Mouse (Mus musculus) CH12F3 (cell line): ENCODE data around the gene Arid4b.
"Not testable (repeated sequence)": the region's sequence is repeated elsewhere in the genome, so short reads cannot be mapped to it uniquely, and the experiment has no call there.

ENCODE experiments used
- in situ Hi-C: fragments of 300-500 bp; cut with MboI; formaldehyde crosslinking; loops from 2 replicates; pipeline ENCODE4 v1.14.3; 2020; ENCODE audit warnings: low sequenced_read_pairs

Gene Arid4b

DNA sequence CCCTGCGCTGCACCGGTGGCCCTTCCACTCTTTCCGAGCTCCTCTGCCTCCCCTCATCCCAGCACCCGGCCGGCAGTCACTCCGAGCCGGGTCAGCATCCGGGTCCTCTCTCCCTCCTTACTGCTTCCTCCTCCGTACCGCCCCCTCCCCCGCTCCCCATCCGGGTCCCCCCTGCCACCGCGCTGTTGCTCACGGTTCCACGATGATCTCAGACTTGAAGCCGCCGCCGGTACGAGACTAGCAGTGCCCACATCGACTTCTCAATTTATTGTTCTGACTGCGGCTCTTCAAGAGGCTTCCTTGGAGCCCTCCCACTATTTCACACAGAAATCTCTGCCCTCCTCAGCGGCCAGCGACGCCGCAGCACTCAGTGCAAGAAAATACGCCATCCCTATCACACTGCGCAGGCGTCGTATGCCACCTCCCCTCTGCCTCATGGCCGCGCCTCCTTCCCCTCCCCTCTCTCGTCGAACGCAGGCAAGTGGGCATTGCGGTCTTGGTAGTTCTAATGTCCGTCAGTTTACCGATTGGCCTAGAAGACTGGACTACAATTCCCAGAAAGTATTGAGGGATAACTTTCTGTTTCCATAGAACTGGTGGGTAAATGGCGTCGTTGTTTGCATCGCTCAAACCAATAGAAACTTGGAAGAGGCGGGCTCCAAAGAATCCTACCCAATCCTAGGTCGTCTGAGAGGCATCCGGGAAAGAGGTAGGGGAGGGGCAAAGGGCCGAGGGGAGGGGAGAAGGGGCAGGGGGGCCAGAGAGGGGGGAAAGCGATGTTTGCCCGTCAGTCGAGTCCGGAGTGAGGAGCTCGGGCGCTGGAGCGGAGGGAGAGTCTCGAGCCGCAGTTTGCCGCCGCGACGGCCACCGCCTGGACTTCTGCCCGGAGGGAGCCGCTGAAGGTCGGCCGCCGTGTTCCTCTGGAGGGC lies at the start of gene Arid4b, which contains the start of gene Ggps1:
Gene Arid4b (plus strand): TSS at position 220 of the 929 bp plus-strand sequence.
Gene Ggps1 (minus strand): TSS at position 476 of the 929 bp plus-strand sequence.
- in situ Hi-C loops = no loop called here

DNA sequence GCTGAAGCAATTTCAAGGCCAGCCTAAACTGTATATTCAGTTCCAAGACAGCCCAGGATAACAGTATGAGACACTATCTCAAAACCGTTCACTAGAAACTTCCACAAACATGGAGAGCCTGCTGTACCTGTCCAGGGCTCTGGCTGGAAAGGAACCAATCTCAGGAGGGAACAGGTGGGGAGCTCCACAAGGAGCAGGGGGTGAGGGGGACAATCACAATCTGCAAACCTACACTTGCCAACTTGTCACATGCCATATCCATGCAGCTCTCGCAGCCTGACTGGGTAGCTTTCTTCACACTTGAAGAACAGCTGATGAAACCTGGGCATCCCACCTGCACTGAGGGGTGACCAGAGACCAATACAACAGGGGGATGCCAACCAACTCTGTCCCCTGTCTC lies 49.0 kb upstream of the Arid4b start:
- in situ Hi-C loops = no loop called here

DNA sequence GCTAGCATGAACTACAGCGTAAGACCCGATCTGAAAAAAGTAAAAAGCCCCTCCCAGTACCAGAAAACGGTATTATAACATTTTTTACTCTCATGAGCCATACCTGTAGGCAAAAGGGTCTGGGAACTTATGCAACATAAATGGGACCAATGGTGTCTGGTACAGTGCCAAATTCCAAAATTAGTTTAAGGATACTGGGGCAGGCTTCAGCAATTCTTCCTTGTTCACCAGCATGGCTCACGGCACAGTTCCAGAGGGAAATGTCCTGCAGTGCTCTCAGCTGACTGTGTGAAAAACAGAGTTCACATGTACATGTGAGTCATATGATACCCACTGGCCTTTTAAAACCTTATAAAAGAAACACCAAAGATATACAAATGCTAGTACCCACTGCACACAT lies 48.5 kb upstream of the Arid4b start:
- in situ Hi-C loops = no loop called here

GRCm38 (mm10) chr13:14015609-14016008 lies 47.4 kb upstream of the Arid4b start:
- in situ Hi-C loops = no loop called here

DNA sequence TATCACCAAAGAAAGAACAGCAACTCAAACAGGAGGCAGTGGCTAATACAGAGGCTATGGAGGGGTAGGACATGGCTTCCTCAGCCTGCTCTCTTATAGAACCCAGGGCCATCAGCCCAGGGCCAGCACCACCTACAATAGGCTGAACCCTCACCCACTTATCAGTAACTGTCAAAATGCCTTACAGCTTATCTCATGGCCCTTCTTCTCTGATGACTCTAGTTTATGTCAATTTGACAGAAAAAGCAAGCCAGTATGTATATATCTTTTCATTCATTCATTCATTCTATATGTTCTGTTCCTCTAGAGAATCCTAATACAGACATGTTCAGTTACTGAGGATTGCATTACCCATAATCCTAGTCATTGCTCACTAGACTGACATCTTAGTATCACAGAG lies 44.7 kb upstream of the Arid4b start:
- in situ Hi-C loops = no loop called here

GRCm38 (mm10) chr13:14018852-14019251 lies 44.2 kb upstream of the Arid4b start:
- in situ Hi-C loops = no loop called here

- in situ Hi-C loops = not testable (repeated sequence)
These were observed 41.6 kb upstream of the Arid4b start for GRCm38 (mm10) chr13:14021417-14021816.

- in situ Hi-C loops = no loop called here
These were observed 37.5 kb upstream of the Arid4b start for GRCm38 (mm10) chr13:14025554-14025953.

DNA sequence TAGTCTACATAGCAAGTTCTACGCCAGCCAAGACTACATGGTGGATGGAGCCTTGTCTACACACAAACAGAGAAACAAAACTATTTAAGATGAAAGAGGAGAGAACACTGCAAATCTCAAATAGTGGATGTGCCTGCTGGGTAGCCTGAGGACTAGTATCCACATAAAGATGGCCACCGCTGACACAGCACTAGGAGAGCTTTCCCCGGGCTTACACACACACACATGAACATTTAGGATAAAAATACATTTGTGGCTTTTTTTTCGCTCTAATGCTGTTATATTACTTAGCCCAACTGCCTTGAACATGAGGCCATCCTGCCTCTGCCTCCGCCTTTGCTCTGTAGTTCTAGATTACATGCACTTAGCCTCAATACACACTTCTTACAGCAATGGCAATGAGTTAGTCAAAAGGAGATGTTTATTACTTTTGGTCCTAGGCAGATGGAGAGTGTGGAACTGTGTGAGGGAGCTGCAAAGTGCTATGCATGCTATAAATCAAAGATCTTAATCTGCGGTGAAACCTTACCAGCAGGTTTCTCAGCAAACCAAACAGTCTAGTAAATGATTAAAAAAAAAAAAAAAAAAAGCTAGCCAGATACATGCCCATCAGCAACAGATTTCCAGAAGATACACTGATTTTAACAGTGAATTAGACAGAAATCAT lies 36.7 kb upstream of the Arid4b start:
- in situ Hi-C loops = no loop called here

DNA sequence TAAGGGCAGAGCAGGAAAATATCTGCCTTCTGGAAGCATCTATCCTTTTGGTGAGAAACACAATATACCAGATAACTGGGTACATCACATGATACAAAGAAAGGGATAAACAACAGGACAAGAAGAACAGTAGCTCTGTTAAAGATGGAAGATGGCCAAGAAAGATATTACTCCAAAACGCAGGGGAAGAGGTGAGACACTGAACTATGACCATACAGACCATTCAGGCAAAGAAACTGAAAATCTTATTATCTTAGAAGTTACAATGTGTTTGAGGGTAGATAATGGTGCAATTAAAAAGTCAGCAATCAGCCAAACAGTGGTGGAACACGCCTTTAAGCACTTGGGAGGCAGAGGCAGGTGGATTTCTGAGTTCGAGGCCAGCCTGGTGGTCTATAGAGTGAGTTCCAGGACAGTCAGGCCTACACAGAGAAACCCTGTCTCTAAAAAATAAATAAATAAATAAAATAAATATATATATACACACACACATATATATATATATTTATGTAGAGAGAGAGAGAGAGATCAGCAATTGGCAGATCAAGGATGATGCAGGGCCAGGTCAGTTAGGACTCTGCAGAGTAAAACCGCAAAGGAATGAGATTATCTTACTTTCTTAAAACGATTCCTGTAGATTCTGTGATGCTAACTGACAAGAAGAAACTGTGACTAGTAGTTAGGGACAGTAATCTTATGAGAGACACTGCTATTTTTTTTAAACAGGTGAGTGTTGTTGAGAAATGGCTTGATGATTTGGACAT lies 29.5 kb upstream of the Arid4b start:
- in situ Hi-C loops = no loop called here

DNA sequence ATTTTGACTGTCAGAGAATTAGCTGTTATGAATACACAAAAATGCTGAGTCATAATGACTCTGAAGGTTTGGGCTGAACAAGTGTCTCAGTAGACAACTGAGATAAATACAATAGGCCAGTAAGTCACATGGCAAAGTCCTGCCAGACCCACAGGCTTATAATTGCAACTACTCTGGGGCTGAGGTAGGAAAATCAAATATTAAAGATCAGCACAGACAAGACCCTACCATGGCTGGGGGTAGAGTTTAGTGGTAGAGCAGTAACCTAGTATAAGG lies 29.0 kb upstream of the Arid4b start:
- in situ Hi-C loops = no loop called here

- in situ Hi-C loops = not testable (repeated sequence)
These were observed 27.7 kb upstream of the Arid4b start for GRCm38 (mm10) chr13:14035352-14035751.

DNA sequence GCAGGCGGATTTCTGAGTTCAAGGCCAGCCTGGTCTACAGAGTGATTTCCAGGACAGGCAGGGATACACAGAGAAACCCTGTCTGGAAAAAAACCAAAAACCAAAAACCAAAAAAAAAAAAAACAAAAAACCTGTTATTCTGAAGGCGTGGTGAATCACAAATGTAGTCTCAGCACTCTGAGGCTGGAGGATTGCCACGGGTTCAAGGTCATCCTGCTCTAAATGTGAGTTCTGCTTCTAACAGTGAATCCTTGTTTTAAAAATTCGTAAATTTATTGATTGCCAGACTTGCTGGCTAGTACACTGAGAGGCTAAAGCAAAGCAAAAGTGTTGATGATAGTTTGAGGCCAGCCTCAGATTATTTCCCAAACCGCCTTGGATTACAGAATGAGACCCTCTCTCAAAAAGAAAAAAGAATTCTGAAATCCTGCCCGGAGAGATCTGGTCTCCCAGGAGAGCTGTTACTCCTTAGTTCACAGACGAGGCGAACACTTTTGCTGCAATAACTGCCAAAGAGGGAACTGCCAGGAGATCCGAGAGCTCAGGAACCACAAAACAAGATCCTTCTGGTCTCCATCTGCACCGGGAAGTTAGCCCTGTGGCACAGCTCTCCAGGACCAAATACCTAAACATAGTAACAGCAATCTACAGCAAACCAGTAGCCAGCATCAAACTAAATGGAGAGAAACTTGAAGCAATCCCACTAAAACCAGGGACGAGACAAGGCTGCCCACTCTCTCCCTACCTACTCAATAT lies 27.0 kb upstream of the Arid4b start:
- in situ Hi-C loops = no loop called here

DNA sequence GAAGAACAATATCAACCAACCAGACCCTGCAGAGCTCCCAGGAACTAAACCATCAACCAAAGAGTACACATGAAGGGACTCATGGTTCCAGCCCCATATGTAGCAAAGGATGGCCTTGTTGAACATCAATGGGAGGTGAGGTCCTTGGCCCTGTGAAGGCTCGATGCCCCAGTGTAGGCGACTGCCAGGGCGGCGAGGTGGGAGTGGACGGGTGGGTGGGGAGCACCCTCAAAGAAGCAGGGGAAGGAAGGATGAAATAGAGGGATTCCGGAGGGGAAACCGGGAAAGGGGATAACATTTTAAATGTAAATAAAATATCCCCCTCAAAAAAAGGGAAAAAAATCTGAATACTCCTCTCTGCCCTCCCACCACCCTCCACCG lies 24.1 kb upstream of the Arid4b start:
- in situ Hi-C loops = no loop called here

DNA sequence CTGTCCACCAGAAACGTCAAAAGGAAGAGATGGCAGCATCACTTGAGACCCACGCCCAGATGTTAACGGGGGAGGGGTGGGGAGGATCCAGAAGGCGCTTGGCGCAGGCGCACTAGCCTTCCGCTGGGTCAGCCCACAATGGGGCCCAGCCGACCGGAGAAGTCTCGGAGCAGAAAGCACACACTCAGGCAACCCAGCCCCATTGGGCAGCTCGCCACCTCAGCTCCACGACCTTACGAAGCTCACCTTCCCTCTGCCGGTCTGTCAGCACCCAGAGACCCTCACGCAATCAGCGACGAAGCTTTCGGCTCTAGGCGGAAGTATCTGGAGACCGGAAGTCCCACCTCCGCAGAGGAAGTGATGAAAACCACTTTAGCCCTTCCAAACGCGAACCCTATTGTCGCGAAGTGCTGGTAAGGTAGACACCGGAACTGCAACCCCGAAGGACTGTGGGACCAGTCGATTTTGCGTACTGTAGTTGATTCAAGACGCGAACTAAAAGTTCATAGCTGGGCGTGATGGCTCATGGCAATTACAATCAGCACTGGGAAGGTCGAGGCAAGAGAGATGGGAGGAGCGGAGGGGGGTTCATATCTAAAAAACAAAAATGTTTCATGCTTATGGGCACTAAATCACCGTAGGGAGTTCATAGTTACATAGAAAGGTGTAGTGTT lies 23.6 kb upstream of the Arid4b start, which contains the start of gene Tbce:
Gene Tbce (minus strand): TSS at position 347 of the 674 bp plus-strand sequence.
- in situ Hi-C loops = no loop called here

- in situ Hi-C loops = no loop called here
These were observed 22.8 kb upstream of the Arid4b start for GRCm38 (mm10) chr13:14040186-14040585.

GRCm38 (mm10) chr13:14043851-14044250 lies 19.2 kb upstream of the Arid4b start:
- in situ Hi-C loops = no loop called here

- in situ Hi-C loops = no loop called here
These were observed 18.5 kb upstream of the Arid4b start for GRCm38 (mm10) chr13:14044521-14044920.

DNA sequence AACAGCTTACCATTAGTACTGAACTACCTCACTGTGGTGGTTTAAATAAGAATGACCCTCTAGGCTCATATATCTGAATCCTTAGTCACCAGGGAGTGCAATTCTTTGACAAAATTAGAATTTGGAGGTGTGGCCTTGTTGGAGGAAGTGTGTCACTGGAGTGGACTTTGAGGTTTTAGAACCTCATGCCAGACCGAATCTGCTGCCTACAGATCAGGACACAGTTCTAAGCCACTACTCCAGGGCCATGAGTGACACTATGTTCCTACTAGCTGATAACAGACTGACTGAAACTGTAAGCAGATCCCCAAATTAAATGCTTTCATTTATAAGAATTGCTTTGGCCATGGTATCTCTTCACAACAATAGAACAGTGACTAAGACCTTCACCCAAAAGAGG lies 13.2 kb upstream of the Arid4b start:
- in situ Hi-C loops = no loop called here

DNA sequence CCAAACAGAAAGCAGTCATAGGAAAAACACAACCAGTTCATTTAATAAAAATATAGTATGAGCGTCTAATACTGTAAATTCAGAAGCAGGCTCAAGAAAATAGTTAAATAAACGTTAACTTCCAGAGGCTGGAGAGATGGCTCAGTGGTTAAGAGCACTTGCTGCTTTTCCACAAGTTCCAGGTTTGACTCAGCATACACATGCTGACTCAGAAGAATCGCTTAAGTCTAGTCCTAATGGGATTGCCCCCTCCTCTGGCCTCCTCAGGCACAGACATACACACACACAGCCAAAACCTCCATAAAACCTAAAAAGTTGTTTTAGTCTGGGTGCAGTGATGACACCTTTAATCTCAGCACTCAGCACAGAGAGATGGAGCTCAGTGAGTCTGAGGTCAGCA lies 6.2 kb upstream of the Arid4b start:
- in situ Hi-C loops = no loop called here
